Mouse (Mus musculus): Measurements from ENCODE around the gene Fubp1. TPM values are rescaled to one million over a fixed set of nuclear protein-coding genes. Genes with fewer than 3 reads are reported as not detected.
"Not testable (repeated sequence)": the region's sequence is repeated elsewhere in the genome, so short reads cannot be mapped to it uniquely, and the experiment has no call there.

The Fubp1 gene
- polyA plus RNA-seq, 1 experiment from 2014 or later, result 232 TPM

DNA sequence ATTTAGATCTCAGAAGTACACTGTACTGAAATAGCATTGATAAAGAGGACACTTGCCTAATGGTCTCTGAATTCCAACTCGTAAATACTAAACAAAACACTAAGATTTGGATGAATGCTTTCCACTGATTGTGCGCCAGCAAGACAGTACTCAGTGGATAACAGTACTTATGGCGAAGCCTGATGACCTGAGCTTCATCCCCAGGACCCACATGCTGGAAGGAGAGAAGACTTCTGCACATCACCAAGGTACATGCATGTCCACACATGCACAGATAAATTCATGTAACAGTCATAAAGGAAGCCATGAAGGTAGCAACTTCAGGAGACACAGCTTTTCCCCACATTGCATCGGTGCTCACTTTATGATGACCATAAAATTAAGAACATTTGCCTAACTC lies 31.4 kb upstream of the Fubp1 start:
- H3K4me3 ChIP-seq, result no peak overlapping the region
- WGBS, result 92% methylated on average over 4 of the region's 4 CpGs
- no peaks in the 10 kb centered on the region for H3K36me3 ChIP-seq (replicated peaks)
- H3K9me3 ChIP-seq, result no peaks in the 10 kb centered on the region
- H3K27me3 ChIP-seq (replicated peaks), result no peaks in the 10 kb centered on the region
- ATAC-seq (replicated peaks), result no peak
- no peak overlapping the region for H3K9ac ChIP-seq
- H3K27ac ChIP-seq, result no peak overlapping the region
- no peaks in the 10 kb centered on the region for H3K4me1 ChIP-seq
- H3K4me2 ChIP-seq, result no peak overlapping the region

DNA sequence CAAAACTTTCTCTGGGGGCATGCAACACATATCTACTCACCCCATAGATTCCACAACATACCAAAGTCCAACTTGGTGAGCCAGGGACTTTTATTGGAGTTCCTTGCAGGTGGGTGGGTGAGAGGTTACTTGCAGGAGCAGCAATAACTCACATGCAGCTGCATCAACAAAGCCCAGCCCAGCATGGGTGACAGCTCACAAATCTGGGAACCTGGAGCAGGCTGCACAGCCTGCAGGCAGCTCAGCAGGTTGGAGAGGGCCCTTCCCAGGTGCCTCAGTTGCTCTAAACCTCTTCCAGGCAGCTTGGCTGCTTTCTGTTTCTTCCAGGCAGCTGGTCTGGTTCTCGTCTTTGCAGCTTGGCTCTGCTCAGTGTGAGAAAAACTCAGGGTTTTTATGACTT lies 30.9 kb upstream of the Fubp1 start:
- no peaks in the 10 kb centered on the region for H3K9me3 ChIP-seq
- no peaks in the 10 kb centered on the region for H3K4me1 ChIP-seq
- H3K36me3 ChIP-seq (replicated peaks), result no peaks in the 10 kb centered on the region
- H3K9ac ChIP-seq, result no peak overlapping the region
- H3K4me2 ChIP-seq, result no peak overlapping the region
- no peaks in the 10 kb centered on the region for H3K27me3 ChIP-seq (replicated peaks)
- no peak for ATAC-seq (replicated peaks)
- H3K4me3 ChIP-seq, result no peak overlapping the region
- WGBS, result 60% methylated on average over 1 of the region's 1 CpGs
- no peak overlapping the region for H3K27ac ChIP-seq

GRCm38 (mm10) chr3:152180624-152181023 lies 29.6 kb upstream of the Fubp1 start:
- no peaks in the 10 kb centered on the region for H3K9me3 ChIP-seq
- H3K27me3 ChIP-seq (replicated peaks), result no peaks in the 10 kb centered on the region
- no peak overlapping the region for H3K9ac ChIP-seq
- ATAC-seq (replicated peaks), result no peak
- WGBS, result 96% methylated on average over 4 of the region's 4 CpGs
- 0 out of 2 replicates have a peak, but pooled peaks cover 4% of the 10 kb centered on the region for H3K36me3 ChIP-seq (replicated peaks)
- no peak overlapping the region for H3K4me3 ChIP-seq
- H3K4me1 ChIP-seq, result no peaks in the 10 kb centered on the region
- no peak overlapping the region for H3K4me2 ChIP-seq
- no peak overlapping the region for H3K27ac ChIP-seq

- ATAC-seq (replicated peaks), result no peak
- WGBS, result 53% methylated on average over 9 of the region's 9 CpGs
Observed at GRCm38 (mm10) chr3:152183522-152183921, 26.7 kb upstream of the Fubp1 start.

DNA sequence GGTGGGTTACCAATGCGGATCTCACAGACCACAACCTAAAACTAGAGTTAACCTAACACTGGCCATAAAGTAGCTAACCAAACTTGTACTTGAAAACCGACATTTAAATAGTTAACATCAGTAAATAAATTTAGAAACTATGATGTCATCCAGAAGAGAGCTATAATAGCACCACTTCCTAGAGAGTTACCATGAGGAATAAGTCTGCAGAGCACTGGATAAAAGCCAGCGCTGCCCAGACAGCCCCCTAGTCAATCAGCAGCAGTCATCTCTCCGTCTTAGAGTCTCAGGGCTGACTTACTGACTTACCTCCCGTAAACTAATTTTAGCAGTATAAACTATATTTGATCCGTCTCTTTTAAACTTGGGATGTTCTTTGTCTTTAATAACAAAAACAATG lies 24.1 kb upstream of the Fubp1 start:
- Histone ChIP-seq H3K27me3 (replicated peaks) (no peaks in the 10 kb centered on the region), H3K27ac (no peak overlapping the region), H3K4me3 (no peak overlapping the region), H3K4me2 (no peak overlapping the region), H3K36me3 (replicated peaks) (0 out of 2 replicates have a peak, but pooled peaks cover 4% of the 10 kb centered on the region), H3K4me1 (peaks cover 2% of the 10 kb centered on the region), H3K9me3 (no peaks in the 10 kb centered on the region), H3K9ac (no peak overlapping the region)
- 94% methylated on average over 6 of the region's 6 CpGs for WGBS
- ATAC-seq (replicated peaks), result no peak

More at GRCm38 (mm10) chr3:152183522-152183921, 26.7 kb upstream of the Fubp1 start:
- Histone ChIP-seq H3K27me3 (replicated peaks) (no peaks in the 10 kb centered on the region), H3K36me3 (replicated peaks) (0 out of 2 replicates have a peak, but pooled peaks cover 4% of the 10 kb centered on the region), H3K4me3 (no peak overlapping the region), H3K27ac (no peak overlapping the region), H3K9me3 (no peaks in the 10 kb centered on the region), H3K4me2 (no peak overlapping the region), H3K4me1 (no peaks in the 10 kb centered on the region), H3K9ac (no peak overlapping the region)

GRCm38 (mm10) chr3:152189306-152189705 lies 20.9 kb upstream of the Fubp1 start:
- Histone ChIP-seq H3K27ac (no peak overlapping the region), H3K4me1 (peaks cover 13% of the 10 kb centered on the region), H3K4me3 (no peak overlapping the region), H3K9me3 (no peaks in the 10 kb centered on the region), H3K36me3 (replicated peaks) (0 out of 2 replicates have a peak, but pooled peaks cover 4% of the 10 kb centered on the region), H3K4me2 (no peak overlapping the region), H3K9ac (no peak overlapping the region), H3K27me3 (replicated peaks) (no peaks in the 10 kb centered on the region)
- ATAC-seq (replicated peaks), result no peak
- WGBS, result 71% methylated on average over 4 of the region's 4 CpGs

- 78% methylated on average over 9 of the region's 9 CpGs for WGBS
- Histone ChIP-seq H3K36me3 (replicated peaks) (no peaks in the 10 kb centered on the region), H3K27ac (no peak overlapping the region), H3K4me2 (peak overlapping the region; percentile 29), H3K9me3 (no peaks in the 10 kb centered on the region), H3K27me3 (replicated peaks) (no peaks in the 10 kb centered on the region), H3K4me1 (peaks cover 13% of the 10 kb centered on the region), H3K9ac (no peak overlapping the region), H3K4me3 (no peak overlapping the region)
- no peak for ATAC-seq (replicated peaks)
Observed at GRCm38 (mm10) chr3:152190679-152191477, 19.3 kb upstream of the Fubp1 start.

DNA sequence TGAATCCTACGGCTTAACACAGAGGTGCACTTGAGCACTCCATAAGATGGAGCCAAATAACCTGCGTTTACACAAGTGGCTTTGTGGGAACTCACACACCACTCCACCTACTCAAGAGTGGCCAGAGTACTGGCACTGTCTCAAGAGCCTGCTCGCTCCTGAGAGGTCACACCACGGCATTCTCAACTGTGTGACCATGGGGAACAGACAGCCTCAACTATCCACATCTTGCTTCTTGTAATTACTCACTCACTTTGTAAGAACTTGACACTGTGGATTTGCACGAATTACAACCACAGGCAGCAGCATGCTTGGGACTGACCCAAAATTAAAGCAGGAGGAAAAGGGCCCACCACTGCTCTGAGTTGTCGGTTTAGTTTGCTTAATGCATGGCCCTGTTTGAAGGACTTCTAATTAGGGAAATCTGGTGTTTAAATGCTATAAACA lies 18.4 kb upstream of the Fubp1 start:
- Histone ChIP-seq H3K27me3 (replicated peaks) (no peaks in the 10 kb centered on the region), H3K27ac (no peak overlapping the region), H3K36me3 (replicated peaks) (no peaks in the 10 kb centered on the region), H3K9me3 (no peaks in the 10 kb centered on the region), H3K4me1 (peaks cover 13% of the 10 kb centered on the region), H3K4me3 (peak overlapping the region; percentile 36), H3K9ac (no peak overlapping the region), H3K4me2 (peak overlapping the region; percentile 51)
- no peak for ATAC-seq (replicated peaks)
- WGBS, result 39% methylated on average over 6 of the region's 6 CpGs

DNA sequence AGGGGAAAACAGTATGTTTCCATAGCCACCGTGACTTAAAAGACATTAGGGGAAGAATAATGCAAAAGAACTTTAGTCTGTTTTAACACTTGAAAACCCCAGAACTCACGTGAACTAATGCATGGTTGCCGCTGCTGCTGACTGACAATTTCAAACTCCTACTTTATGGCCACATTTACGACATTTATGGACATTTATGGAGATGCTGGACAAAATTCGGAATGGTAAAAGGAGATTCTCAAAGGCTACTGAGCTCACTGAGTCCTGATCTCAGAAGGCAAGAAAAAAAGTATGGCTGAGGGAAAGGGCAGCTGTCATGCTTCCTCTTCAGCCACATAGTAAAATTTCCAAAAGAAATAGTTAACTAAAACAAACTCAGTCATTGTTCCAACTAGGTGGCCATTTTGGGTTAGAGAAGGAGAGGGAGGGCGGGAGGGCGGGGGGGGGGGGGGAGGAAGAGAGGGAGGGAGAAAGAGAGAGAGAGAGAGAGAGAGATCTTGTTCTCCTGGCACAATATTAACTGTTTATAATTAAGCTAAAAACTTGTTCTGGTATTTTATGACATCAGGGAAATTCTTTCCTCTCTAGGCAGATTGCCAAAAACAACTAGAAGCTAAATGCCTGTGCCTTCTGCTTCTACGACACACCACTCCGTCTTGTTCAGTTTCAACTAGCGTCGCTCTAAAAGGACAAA lies 17.8 kb upstream of the Fubp1 start:
- Histone ChIP-seq H3K9me3 (no peaks in the 10 kb centered on the region), H3K9ac (peak overlapping the region; percentile 24; the same call in 1 of the 2 replicates), H3K4me3 (peak overlapping the region; percentile 36), H3K27me3 (replicated peaks) (no peaks in the 10 kb centered on the region), H3K36me3 (replicated peaks) (no peaks in the 10 kb centered on the region), H3K4me1 (peaks cover 13% of the 10 kb centered on the region), H3K4me2 (peak overlapping the region; percentile 51), H3K27ac (no peak overlapping the region)
- WGBS, result 42% methylated on average over 10 of the region's 11 CpGs
- ATAC-seq (replicated peaks), result no peak

DNA sequence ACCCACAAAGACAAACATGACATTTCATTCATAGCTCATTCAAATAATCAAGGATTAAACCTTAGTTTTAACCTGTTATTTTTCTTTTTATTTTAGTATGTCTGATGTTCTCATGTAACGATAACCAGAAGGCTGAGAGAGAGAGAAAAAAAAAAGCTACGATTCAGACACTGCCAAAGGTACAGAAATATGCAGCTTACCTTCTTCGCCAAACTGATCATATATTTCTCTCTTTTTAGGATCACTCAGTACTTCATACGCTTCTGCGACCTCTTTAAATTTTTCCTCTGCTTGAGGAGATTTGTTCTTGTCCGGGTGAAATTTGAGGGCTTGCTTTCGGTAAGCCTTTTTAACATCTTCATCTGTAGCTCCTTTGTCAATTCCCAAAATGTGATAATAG lies 17.0 kb upstream of the Fubp1 start:
- ATAC-seq (replicated peaks), result peak; percentile 43; the same call in 1 of the 2 replicates
- no peaks in the 10 kb centered on the region for H3K9me3 ChIP-seq
- 6% methylated on average over 7 of the region's 7 CpGs for WGBS
- peaks cover 13% of the 10 kb centered on the region for H3K4me1 ChIP-seq
- H3K9ac ChIP-seq, result peak overlapping the region; percentile 47
- H3K4me3 ChIP-seq, result peak overlapping the region; percentile 46
- H3K27me3 ChIP-seq (replicated peaks), result no peaks in the 10 kb centered on the region
- H3K36me3 ChIP-seq (replicated peaks), result no peaks in the 10 kb centered on the region
- H3K4me2 ChIP-seq, result peak overlapping the region; percentile 48
- H3K27ac ChIP-seq, result peak overlapping the region; percentile 70

DNA sequence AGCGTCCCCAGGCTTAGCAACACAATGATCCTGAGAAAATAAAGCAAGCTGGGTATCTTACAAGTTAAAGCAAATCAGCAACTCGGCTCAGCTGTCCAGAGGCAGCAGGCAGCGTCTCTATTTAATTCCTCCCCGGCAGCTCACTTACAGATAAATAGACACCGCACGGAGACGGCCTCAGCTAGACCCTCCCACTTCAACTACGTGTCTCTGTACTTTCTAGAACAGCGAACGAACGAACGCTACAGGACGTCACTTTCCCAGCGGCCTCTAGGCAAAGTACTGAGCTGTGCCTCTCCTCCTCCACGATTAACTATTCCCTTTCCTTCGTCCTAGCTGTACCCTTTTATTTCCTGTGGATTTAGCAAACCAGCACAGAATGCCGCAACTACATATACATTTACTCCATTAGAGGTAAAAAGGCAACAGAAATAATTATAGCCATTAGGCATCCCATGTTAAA lies 16.6 kb upstream of the Fubp1 start:
- peak overlapping the region; percentile 46 for H3K4me3 ChIP-seq
- H3K9me3 ChIP-seq, result no peaks in the 10 kb centered on the region
- WGBS, result under 1% methylated on average over 17 of the region's 17 CpGs
- ATAC-seq (replicated peaks), result peak; percentile 99
- peak overlapping the region; percentile 47 for H3K9ac ChIP-seq
- H3K27me3 ChIP-seq (replicated peaks), result no peaks in the 10 kb centered on the region
- peak overlapping the region; percentile 48 for H3K4me2 ChIP-seq
- no peaks in the 10 kb centered on the region for H3K36me3 ChIP-seq (replicated peaks)
- peak overlapping the region; percentile 70 for H3K27ac ChIP-seq
- peaks cover 13% of the 10 kb centered on the region for H3K4me1 ChIP-seq

GRCm38 (mm10) chr3:152197246-152197645 lies 13.0 kb upstream of the Fubp1 start:
- H3K4me1 ChIP-seq; H3K9me3 ChIP-seq; ATAC-seq (replicated peaks); H3K27me3 ChIP-seq (replicated peaks); H3K4me2 ChIP-seq; H3K36me3 ChIP-seq (replicated peaks); H3K27ac ChIP-seq; H3K4me3 ChIP-seq; H3K9ac ChIP-seq: not testable (repeated sequence)
- WGBS, result 41% methylated on average over 2 of the region's 2 CpGs
